Mouse (Mus musculus) midbrain, postnatal 0 days (tissue): ENCODE results near the gene Gm49318. TPM values are rescaled to one million over a fixed set of nuclear protein-coding genes. Genes with fewer than 3 reads are reported as not detected.

Source experiments
- ATAC-seq: fragments of 200-750 bp; cut with Nextera tagmentation; 2 replicates; pipeline ENCODE4 v1.8.0; 2017; ENCODE audit warnings: moderate number of reproducible peaks, mild to moderate bottlenecking, moderate TSS enrichment, moderate library complexity; ENCODE audit not compliant: low FRiP score
- DNase-seq: peaks from one replicate; pipeline ENCODE4 v3.0.0-alpha.2; 2015; ENCODE audit warnings: low spot score
- H3K27ac ChIP-seq: fragments of 300-500 bp; sonication (generic); 2 replicates; pipeline ENCODE4 v1.5.1; 2014; ENCODE audit warnings: low read depth, mild to moderate bottlenecking, low read length, mixed read lengths
- H3K27me3 ChIP-seq: fragments of 300-500 bp; sonication (generic); 2 replicates; pipeline ENCODE4 v1.6.1; 2014; ENCODE audit warnings: low read length, control low read depth, mixed read lengths; ENCODE audit not compliant: insufficient read depth
- H3K36me3 ChIP-seq: fragments of 300-500 bp; sonication (generic); 2 replicates; pipeline ENCODE4 v1.6.1; 2014; ENCODE audit warnings: low read length, control low read depth, mixed read lengths; ENCODE audit not compliant: insufficient read depth
- H3K4me1 ChIP-seq: fragments of 300-500 bp; sonication (generic); 2 replicates; pipeline ENCODE4 v1.6.1; 2014; ENCODE audit warnings: mild to moderate bottlenecking, control low read depth, antibody characterized with exemption, low read length, mixed read lengths; ENCODE audit not compliant: insufficient read depth
- H3K4me2 ChIP-seq: fragments of 300-500 bp; sonication (generic); 2 replicates; pipeline ENCODE4 v1.6.1; 2014; ENCODE audit warnings: low read depth, mild to moderate bottlenecking, low read length, mixed read lengths; ENCODE audit not compliant: poor library complexity, severe bottlenecking
- H3K4me3 ChIP-seq: fragments of 300-500 bp; sonication (generic); 2 replicates; pipeline ENCODE4 v1.5.1; 2014; ENCODE audit warnings: low read depth, mild to moderate bottlenecking, low read length, moderate library complexity
- H3K9ac ChIP-seq: fragments of 300-500 bp; sonication (generic); replicated peaks from 2 replicates; pipeline ENCODE4 v1.6.1; 2014; ENCODE audit warnings: mild to moderate bottlenecking, low read length, moderate library complexity, mixed read lengths; ENCODE audit not compliant: poor library complexity, severe bottlenecking
- H3K9me3 ChIP-seq: fragments of 300-500 bp; sonication (generic); 2 replicates; pipeline ENCODE4 v1.6.1; 2016; ENCODE audit warnings: low read length, control low read depth
- CTCF ChIP-seq: IDR thresholded peaks from 2 replicates; pipeline ENCODE4 v1.5.1; 2016; ENCODE audit warnings: antibody characterized with exemption, mild to moderate bottlenecking
- WGBS: fragments of 180-500 bp; shearing (Covaris S2); extraction: QIAGEN DNeasy Blood & Tissue Kit; methylation state at CpG from one replicate; pipeline ENCODE4 v1.1.7; 2014; 5-methylcytosine and 5-hydroxymethylcytosine counted together
- polyA plus RNA-seq: library from polyadenylated mRNA; unstranded; fragments of >200 nt; fragmentation: Nextera tagmentation; extraction: Ambion mirVana; gene quantifications from 2 replicates; pipeline ENCODE4 v1.2.1, GENCODE M21; 2015
- total RNA-seq: library from RNA; depleted of rRNA; stranded (reverse); fragments of >200 nt; gene quantifications from 2 replicates; pipeline ENCODE4 v1.2.3, GENCODE M21; 2014

Gene Gm49318
- total and polyA plus RNA-seq, 2 experiments from 2014 or later: 0.36 TPM; not detected in 1

GRCm38 (mm10) chr9:22055713-22056112, 15.3 kb downstream of the Gm49318 start:
- Histone ChIP-seq H3K9me3 (no peaks in the 10 kb centered on the region), H3K36me3 (peaks cover 22% of the 10 kb centered on the region), H3K27me3 (no peaks in the 10 kb centered on the region), H3K4me1 (no peaks in the 10 kb centered on the region; the same call in 1 of the 2 replicates), H3K4me2 (no peak overlapping the region), H3K27ac (no peak overlapping the region), H3K9ac (no peak overlapping the region), H3K4me3 (no peak overlapping the region)
- ATAC-seq: no peak
- no peak for DNase-seq
- 45% methylated on average over 29 of the region's 29 CpGs for WGBS
- TF ChIP-seq CTCF: no peak

- H3K4me3 ChIP-seq: peak overlapping the region; percentile 15
- no peaks in the 10 kb centered on the region for H3K27me3 ChIP-seq
- H3K9ac ChIP-seq: no peak overlapping the region
- no peaks in the 10 kb centered on the region for H3K9me3 ChIP-seq
- H3K27ac ChIP-seq: no peak overlapping the region
- no peaks in the 10 kb centered on the region; the same call in 1 of the 2 replicates for H3K4me1 ChIP-seq
- DNase-seq (peak; percentile 91), ATAC-seq (peak; percentile 62)
- TF ChIP-seq CTCF: peak; percentile 84
- H3K4me2 ChIP-seq: peak overlapping the region; percentile 48
- peaks cover 20% of the 10 kb centered on the region for H3K36me3 ChIP-seq
- 1% methylated on average over 32 of the region's 32 CpGs for WGBS
Measured at GRCm38 (mm10) chr9:22054411-22055076, 16.5 kb downstream of the Gm49318 start.

- Histone ChIP-seq H3K9ac (no peak overlapping the region), H3K9me3 (no peaks in the 10 kb centered on the region), H3K4me2 (no peak overlapping the region), H3K27me3 (no peaks in the 10 kb centered on the region), H3K4me1 (peaks cover 4% of the 10 kb centered on the region; the same call in 1 of the 2 replicates), H3K36me3 (peaks cover 17% of the 10 kb centered on the region), H3K4me3 (no peak overlapping the region), H3K27ac (no peak overlapping the region)
- ATAC-seq (no peak), DNase-seq (no peak)
- no peak for TF ChIP-seq CTCF
- 35% methylated on average over 6 of the region's 7 CpGs for WGBS
Measured at GRCm38 (mm10) chr9:22053657-22054056, 17.4 kb downstream of the Gm49318 start.

DNA sequence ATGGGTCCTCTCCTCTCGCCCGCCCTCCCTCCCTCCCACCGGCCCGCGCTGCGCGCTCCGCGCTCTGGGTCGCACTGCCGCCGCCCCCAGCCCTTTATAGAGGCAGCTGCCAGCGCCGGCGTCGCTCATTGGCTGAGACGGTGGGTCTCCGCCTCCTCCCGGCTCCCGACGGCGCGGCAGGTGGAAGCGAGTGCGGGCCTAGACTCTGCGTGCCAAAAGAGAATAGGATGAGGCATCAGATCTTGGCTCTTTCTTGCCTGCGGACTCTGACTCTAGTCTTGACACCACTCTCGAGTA, 19.2 kb downstream of the Gm49318 start, which contains the start of gene Elavl3:
Gene Elavl3, minus strand, starts transcription at position 66 of the 297 bp plus-strand sequence.
- peak within 1 kb of the TSS; percentile 96 for H3K27ac ChIP-seq
- peaks cover 10% of the 10 kb centered on the region; the same call in 1 of the 2 replicates for H3K4me1 ChIP-seq
- WGBS: 1% methylated on average over 19 of the region's 28 CpGs

DNA sequence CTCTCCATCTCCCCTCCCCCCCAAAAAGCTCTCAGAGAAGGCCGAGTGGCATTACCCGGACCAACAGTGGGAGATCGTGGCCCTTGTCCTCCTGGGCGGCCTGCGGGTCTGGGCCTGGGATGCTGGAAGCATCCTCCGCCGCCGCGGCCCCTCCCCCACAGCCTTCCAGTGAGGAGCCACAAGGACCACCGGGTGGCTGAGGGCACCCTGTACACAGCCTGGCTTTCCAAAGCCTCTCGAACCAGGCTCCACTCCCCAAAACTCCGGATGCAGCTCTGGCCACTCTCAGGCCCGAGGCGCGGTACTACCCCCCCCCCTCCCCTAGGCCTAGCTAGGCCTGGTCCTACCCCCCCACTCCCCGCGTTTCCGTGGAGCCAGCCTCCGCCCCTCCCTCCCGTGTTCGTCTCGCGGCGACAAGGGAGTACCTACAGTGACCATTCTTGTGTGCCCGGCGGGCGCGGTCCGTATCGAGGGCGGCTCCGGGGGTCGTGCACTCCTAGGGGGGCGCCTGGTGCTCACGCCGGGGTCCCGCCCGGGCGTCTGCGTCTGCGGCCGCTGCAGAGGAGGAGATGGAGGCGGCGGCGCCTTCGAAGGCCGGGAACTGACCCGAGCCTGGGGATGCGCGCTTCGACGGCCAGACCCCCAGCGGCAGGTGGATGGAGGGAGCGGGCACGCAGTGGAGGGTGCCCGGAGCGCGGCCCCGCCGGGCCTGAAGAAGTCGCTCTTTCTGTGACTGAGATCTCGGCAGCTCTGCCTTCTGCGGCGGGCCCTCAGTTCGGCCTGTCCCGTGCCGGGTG, 19.7 kb downstream of the Gm49318 start:
- no peak for TF ChIP-seq CTCF
- peak overlapping the region; percentile 91 for H3K4me3 ChIP-seq
- H3K9me3 ChIP-seq: no peaks in the 10 kb centered on the region
- 1% methylated on average over 41 of the region's 67 CpGs for WGBS
- ATAC-seq (peak; percentile 45), DNase-seq (peak; percentile 35)
- peak overlapping the region; percentile 97 for H3K9ac ChIP-seq
- H3K27me3 ChIP-seq: no peaks in the 10 kb centered on the region
- H3K4me2 ChIP-seq: peak overlapping the region; percentile 71
- H3K27ac ChIP-seq: peak overlapping the region; percentile 96
- H3K4me1 ChIP-seq: peaks cover 10% of the 10 kb centered on the region; the same call in 1 of the 2 replicates
- no peaks in the 10 kb centered on the region for H3K36me3 ChIP-seq

More for the DNA sequence above, 19.2 kb downstream of the Gm49318 start, which contains the start of gene Elavl3:
- Histone ChIP-seq H3K27me3 (no peaks in the 10 kb centered on the region), H3K9ac (peak within 1 kb of the TSS; percentile 97), H3K4me2 (peak within 1 kb of the TSS; percentile 71), H3K36me3 (0 out of 2 replicates have a peak, but pooled peaks cover 1% of the 10 kb centered on the region), H3K9me3 (no peaks in the 10 kb centered on the region), H3K4me3 (peak within 1 kb of the TSS; percentile 91)
- peak; percentile 48 for TF ChIP-seq CTCF
- DNase-seq (peak; percentile 91), ATAC-seq (peak; percentile 70)
